Mouse (Mus musculus): ENCODE results near the gene Bsn. TPM values are rescaled to one million over a fixed set of nuclear protein-coding genes. Genes with fewer than 3 reads are reported as not detected.
"Not testable (repeated sequence)": the region's sequence is repeated elsewhere in the genome, so short reads cannot be mapped to it uniquely, and the experiment has no call there.

Gene Bsn
- polyA plus RNA-seq, 1 experiment from 2014 or later: 0.25 TPM

DNA sequence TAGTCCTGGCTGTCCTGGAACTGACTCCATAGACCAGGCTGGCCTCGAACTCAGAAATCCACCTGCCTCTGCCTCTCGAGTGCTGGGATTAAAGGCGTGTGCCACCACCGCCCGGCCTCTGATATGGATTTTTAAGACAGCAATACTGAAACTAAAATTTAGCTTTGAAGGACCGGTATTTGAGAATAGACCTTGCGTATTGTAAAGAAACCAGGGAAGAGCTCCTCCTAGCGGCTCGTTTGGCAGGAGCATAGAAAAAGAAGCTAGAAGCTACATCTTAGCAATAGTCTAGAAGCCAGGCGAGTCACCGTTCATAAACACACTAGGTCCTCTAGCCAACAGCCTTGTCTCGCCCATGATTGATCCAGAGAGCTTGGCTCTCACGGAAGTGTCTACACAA is 12.8 kb upstream of the Bsn start:
- Histone ChIP-seq H3K27me3 (ENCODE audit: insufficient read depth, low read length) (no peaks in the 10 kb centered on the region), H3K4me2 (ENCODE audit: low read length) (no peak overlapping the region; the same call in 1 of the 2 replicates), H3K9ac (ENCODE audit: low read depth, low read length) (no peak overlapping the region), H3K9me3 (replicated peaks; ENCODE audit: low read length) (no peaks in the 10 kb centered on the region), H3K36me3 (ENCODE audit: insufficient read depth, low read length) (peaks cover 19% of the 10 kb centered on the region), H3K4me3 (replicated peaks; ENCODE audit: low read depth, low read length) (no peak overlapping the region), H3K27ac (no peak overlapping the region), H3K4me1 (replicated peaks; ENCODE audit: insufficient read depth, low read length) (0 out of 2 replicates have a peak, but pooled peaks cover 6% of the 10 kb centered on the region)
- 35% methylated on average over 13 of the region's 13 CpGs for WGBS
- peak; percentile 85 for DNase-seq (ENCODE audit: low spot score)
- TF ChIP-seq CTCF (IDR thresholded peaks at IDR 0.05; ENCODE audit: low read depth): peak; percentile 79
- no peak for ATAC-seq (replicated peaks; ENCODE audit: low FRiP score, low read depth)

DNA sequence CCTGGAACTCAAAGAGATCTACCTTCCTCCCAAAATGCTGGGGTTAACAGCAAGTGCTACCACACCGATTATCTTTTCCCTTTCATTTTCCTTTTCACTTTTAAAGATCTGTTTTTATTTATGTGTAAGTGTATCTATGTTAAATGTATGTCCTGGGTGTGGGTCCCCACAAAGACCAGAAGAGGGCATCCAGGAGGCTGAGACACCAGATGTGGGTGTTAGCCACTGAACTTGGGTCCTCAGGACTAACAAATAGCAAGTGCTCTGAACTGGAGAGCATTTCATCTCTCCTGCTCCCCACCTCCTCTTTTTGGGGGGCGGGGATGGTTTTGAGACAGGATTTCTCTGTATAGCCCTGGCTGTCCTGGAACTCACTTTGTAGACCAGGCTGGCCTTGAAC is 12.0 kb upstream of the Bsn start:
- Histone ChIP-seq H3K4me1 (replicated peaks; ENCODE audit: insufficient read depth, low read length) (0 out of 2 replicates have a peak, but pooled peaks cover 9% of the 10 kb centered on the region), H3K4me3 (replicated peaks; ENCODE audit: low read depth, low read length) (no peak overlapping the region), H3K4me2 (ENCODE audit: low read length) (no peak overlapping the region), H3K9ac (ENCODE audit: low read depth, low read length) (no peak overlapping the region), H3K36me3 (ENCODE audit: insufficient read depth, low read length) (peaks cover 11% of the 10 kb centered on the region), H3K27ac (no peak overlapping the region), H3K9me3 (replicated peaks; ENCODE audit: low read length) (no peaks in the 10 kb centered on the region), H3K27me3 (ENCODE audit: insufficient read depth, low read length) (no peaks in the 10 kb centered on the region)
- ATAC-seq (replicated peaks; ENCODE audit: low FRiP score, low read depth) (no peak), DNase-seq (ENCODE audit: low spot score) (no peak)
- WGBS: 94% methylated on average over 2 of the region's 2 CpGs
- peak; percentile 42; the same call in 1 of the 2 replicates for TF ChIP-seq CTCF (IDR thresholded peaks at IDR 0.05; ENCODE audit: low read depth)

DNA sequence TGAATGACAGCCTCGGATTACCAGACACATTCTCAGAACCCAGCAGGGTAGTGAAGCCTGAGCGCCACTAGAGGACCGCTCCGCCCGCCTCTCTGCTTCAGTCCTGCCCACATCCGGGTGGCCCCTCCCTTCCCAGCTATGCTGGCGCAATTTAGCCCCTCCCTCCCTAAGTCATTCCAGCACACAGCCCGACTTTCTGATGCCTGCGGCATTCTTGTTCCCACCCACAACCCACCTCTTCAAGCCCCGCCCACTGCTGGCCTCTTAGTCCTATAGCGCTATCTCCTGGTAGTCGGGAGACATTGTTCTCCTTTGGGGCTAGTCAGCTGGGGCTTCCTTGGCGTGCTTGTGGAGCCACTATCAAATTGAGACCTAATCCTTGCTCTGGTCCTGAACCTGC is 11.0 kb upstream of the Bsn start:
- Histone ChIP-seq H3K36me3 (ENCODE audit: insufficient read depth, low read length) (0 out of 2 replicates have a peak, but pooled peaks cover 6% of the 10 kb centered on the region), H3K4me2 (ENCODE audit: low read length) (peak overlapping the region; percentile 30; the same call in 1 of the 2 replicates), H3K9me3 (replicated peaks; ENCODE audit: low read length) (no peaks in the 10 kb centered on the region), H3K4me3 (replicated peaks; ENCODE audit: low read depth, low read length) (no peak overlapping the region), H3K9ac (ENCODE audit: low read depth, low read length) (no peak overlapping the region), H3K27me3 (ENCODE audit: insufficient read depth, low read length) (no peaks in the 10 kb centered on the region), H3K27ac (no peak overlapping the region), H3K4me1 (replicated peaks; ENCODE audit: insufficient read depth, low read length) (0 out of 2 replicates have a peak, but pooled peaks cover 14% of the 10 kb centered on the region)
- WGBS: under 1% methylated on average over 13 of the region's 13 CpGs
- DNase-seq (ENCODE audit: low spot score) (peak; percentile 100), ATAC-seq (replicated peaks; ENCODE audit: low FRiP score, low read depth) (peak; percentile 97)
- TF ChIP-seq CTCF (IDR thresholded peaks at IDR 0.05; ENCODE audit: low read depth): peak; percentile 91

DNA sequence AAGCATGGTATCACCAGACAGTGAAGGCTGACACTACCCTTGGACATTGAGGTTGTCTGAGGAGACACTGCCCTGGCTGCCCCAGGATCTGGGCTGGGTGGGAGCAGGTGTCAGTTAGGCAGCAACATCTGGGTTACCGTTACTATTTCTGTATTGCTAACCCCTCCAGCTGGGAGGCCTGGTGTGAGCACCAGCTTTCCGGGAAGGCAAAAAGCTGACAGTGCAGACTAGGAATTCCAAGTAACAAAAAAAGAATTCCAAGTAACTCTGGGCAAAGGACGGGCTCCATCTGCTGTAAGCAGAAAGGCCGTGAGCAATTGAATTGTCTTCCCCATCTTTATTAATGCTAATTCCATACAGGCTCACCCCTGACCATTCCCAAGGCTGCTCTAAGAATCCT is 8.4 kb upstream of the Bsn start:
- DNase-seq (ENCODE audit: low spot score) (no peak), ATAC-seq (replicated peaks; ENCODE audit: low FRiP score, low read depth) (no peak)
- Histone ChIP-seq H3K27me3 (ENCODE audit: insufficient read depth, low read length) (no peaks in the 10 kb centered on the region), H3K9me3 (replicated peaks; ENCODE audit: low read length) (no peaks in the 10 kb centered on the region), H3K4me1 (replicated peaks; ENCODE audit: insufficient read depth, low read length) (0 out of 2 replicates have a peak, but pooled peaks cover 14% of the 10 kb centered on the region), H3K4me3 (replicated peaks; ENCODE audit: low read depth, low read length) (no peak overlapping the region), H3K36me3 (ENCODE audit: insufficient read depth, low read length) (no peaks in the 10 kb centered on the region), H3K27ac (0 out of 2 replicates have a peak overlapping the region, but pooled peaks have one; percentile 8), H3K4me2 (ENCODE audit: low read length) (no peak overlapping the region), H3K9ac (ENCODE audit: low read depth, low read length) (no peak overlapping the region)
- WGBS: 60% methylated on average over 4 of the region's 4 CpGs
- no peak for TF ChIP-seq CTCF (IDR thresholded peaks at IDR 0.05; ENCODE audit: low read depth)

DNA sequence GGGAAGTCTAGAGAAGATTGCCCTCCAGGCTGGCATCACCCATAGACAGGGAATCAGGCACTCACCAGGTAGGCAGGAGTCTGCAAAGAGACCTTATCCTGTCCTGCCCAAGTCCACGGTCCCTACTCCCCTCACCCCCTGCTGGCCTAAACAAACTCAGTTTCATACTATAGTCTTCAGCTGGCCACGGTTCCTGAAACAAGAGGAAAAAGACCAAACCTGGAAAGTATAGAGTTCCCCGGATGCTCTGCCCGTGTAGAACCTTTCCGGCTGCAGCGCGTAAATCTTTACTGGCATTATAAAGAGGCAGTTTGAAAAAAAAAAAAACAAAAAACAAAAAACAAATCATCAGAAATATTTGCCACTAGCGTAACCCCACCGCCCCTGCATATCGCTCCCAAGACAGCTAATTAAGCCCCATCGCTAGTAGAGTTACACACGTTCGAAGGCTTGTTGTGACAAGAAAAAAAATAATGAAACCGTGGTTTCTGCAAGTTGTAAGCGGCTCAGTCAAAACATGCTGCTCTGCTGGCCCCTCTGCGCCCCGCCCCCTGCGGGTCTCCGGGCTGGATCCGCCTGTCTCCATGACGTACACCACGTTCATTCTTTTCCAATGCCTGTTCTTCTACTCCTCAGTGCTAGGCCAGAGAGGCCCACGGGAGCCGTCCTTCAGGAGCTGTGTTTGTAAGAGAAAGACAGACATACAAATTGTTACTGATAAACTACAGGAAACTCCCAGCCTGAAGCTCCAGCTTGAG is 6.9 kb upstream of the Bsn start:
- ATAC-seq (replicated peaks; ENCODE audit: low FRiP score, low read depth) (no peak), DNase-seq (ENCODE audit: low spot score) (peak; percentile 72)
- 19% methylated on average over 24 of the region's 24 CpGs for WGBS
- H3K9ac ChIP-seq (ENCODE audit: low read depth, low read length): peak overlapping the region; percentile 40; the same call in 1 of the 2 replicates
- 0 out of 2 replicates have a peak, but pooled peaks cover 14% of the 10 kb centered on the region for H3K4me1 ChIP-seq (replicated peaks; ENCODE audit: insufficient read depth, low read length)
- H3K36me3 ChIP-seq (ENCODE audit: insufficient read depth, low read length): no peaks in the 10 kb centered on the region
- H3K4me3 ChIP-seq (replicated peaks; ENCODE audit: low read depth, low read length): peak overlapping the region; percentile 9; the same call in 1 of the 2 replicates
- TF ChIP-seq CTCF (IDR thresholded peaks at IDR 0.05; ENCODE audit: low read depth): peak; percentile 39
- H3K9me3 ChIP-seq (replicated peaks; ENCODE audit: low read length): no peaks in the 10 kb centered on the region
- 0 out of 2 replicates have a peak overlapping the region, but pooled peaks have one; percentile 6 for H3K27ac ChIP-seq
- H3K27me3 ChIP-seq (ENCODE audit: insufficient read depth, low read length): no peaks in the 10 kb centered on the region
- H3K4me2 ChIP-seq (ENCODE audit: low read length): peak overlapping the region; percentile 48

DNA sequence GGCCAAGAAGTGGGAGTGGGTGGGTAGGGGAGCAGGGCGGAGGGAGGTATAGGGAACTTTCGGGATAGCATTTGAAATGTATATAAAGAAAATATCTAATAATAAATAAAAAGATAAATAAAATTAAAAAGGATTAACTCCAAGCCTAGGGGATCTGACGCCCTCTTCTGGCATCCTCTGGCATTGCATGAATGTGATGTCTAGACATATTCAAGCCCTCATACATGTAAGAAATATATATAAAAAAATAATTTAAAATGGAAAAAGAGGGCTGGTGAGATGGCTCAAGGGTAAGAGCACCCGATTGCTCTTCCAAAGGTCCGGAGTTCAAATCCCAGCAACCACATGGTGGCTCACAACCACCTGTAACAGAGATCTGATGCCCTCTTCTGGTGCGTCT is 6.0 kb upstream of the Bsn start:
- H3K36me3 ChIP-seq (ENCODE audit: insufficient read depth, low read length); H3K9me3 ChIP-seq (replicated peaks; ENCODE audit: low read length); ATAC-seq (replicated peaks; ENCODE audit: low FRiP score, low read depth); H3K4me2 ChIP-seq (ENCODE audit: low read length); H3K27me3 ChIP-seq (ENCODE audit: insufficient read depth, low read length); H3K27ac ChIP-seq; H3K9ac ChIP-seq (ENCODE audit: low read depth, low read length); DNase-seq (ENCODE audit: low spot score); H3K4me3 ChIP-seq (replicated peaks; ENCODE audit: low read depth, low read length): not testable (repeated sequence)
- 72% methylated on average over 6 of the region's 6 CpGs for WGBS
- H3K4me1 ChIP-seq (replicated peaks; ENCODE audit: insufficient read depth, low read length): 0 out of 2 replicates have a peak, but pooled peaks cover 14% of the 10 kb centered on the region

All from kidney, postnatal 0 days (tissue).